Mouse (Mus musculus) gastrocnemius, postnatal 4 days (tissue): Measurements from ENCODE around the gene Tbc1d4. TPM values are rescaled to one million over a fixed set of nuclear protein-coding genes. Genes with fewer than 3 reads are reported as not detected.

ENCODE experiments used
- DNase-seq, 2 experiments: peaks; one replicate each; pipeline ENCODE4 v3.0.0; 2021 to 2022; ENCODE audit warnings: low spot score in 2 of 2, mixed read lengths in 2 of 2
- total RNA-seq, 2 experiments: library from RNA; stranded (reverse); gene quantifications; 2 replicates each; pipeline ENCODE4 v1.2.3; 2021

Gene Tbc1d4
- total RNA-seq, 2 experiments from 2014 or later: 41.3 to 45.0 TPM

- no peak for DNase-seq
These were observed 105.6 kb downstream of the Tbc1d4 start for GRCm38 (mm10) chr14:101503168-101503961.

GRCm38 (mm10) chr14:101501868-101502267 lies 107.1 kb downstream of the Tbc1d4 start:
- no peak for DNase-seq

- DNase-seq: no peak
These were observed 107.5 kb downstream of the Tbc1d4 start for GRCm38 (mm10) chr14:101501452-101501851.

- DNase-seq: no peak
These were observed 108.2 kb downstream of the Tbc1d4 start for GRCm38 (mm10) chr14:101500826-101501225.

GRCm38 (mm10) chr14:101499838-101500237 lies 109.2 kb downstream of the Tbc1d4 start:
- DNase-seq: no peak

- DNase-seq: no peak
These were observed 120.7 kb downstream of the Tbc1d4 start for GRCm38 (mm10) chr14:101488264-101488810.

- DNase-seq: no peak
These were observed 122.4 kb downstream of the Tbc1d4 start for GRCm38 (mm10) chr14:101486550-101486949.

- no peak for DNase-seq
These were observed 125.8 kb downstream of the Tbc1d4 start for GRCm38 (mm10) chr14:101483230-101483629.

GRCm38 (mm10) chr14:101482270-101482669 lies 126.7 kb downstream of the Tbc1d4 start:
- DNase-seq: no peak

GRCm38 (mm10) chr14:101481165-101481564 lies 127.8 kb downstream of the Tbc1d4 start:
- no peak for DNase-seq

GRCm38 (mm10) chr14:101480541-101480940 lies 128.4 kb downstream of the Tbc1d4 start:
- no peak for DNase-seq

- no peak for DNase-seq
These were observed 131.2 kb downstream of the Tbc1d4 start for GRCm38 (mm10) chr14:101477827-101478220.

- peak in 1 of 2 experiments; percentile 14 for DNase-seq
These were observed 131.7 kb downstream of the Tbc1d4 start for GRCm38 (mm10) chr14:101477081-101477826.

GRCm38 (mm10) chr14:101469475-101470093 lies 139.4 kb downstream of the Tbc1d4 start:
- DNase-seq: no peak

- DNase-seq: no peak
These were observed 140.8 kb downstream of the Tbc1d4 start for GRCm38 (mm10) chr14:101468143-101468542.

GRCm38 (mm10) chr14:101467532-101467931 lies 141.5 kb downstream of the Tbc1d4 start:
- no peak for DNase-seq

GRCm38 (mm10) chr14:101466521-101466920 lies 142.5 kb downstream of the Tbc1d4 start:
- no peak for DNase-seq

GRCm38 (mm10) chr14:101465893-101466292 lies 143.1 kb downstream of the Tbc1d4 start:
- DNase-seq: no peak

- peak in 1 of 2 experiments; percentile 51 for DNase-seq
These were observed 148.2 kb downstream of the Tbc1d4 start for GRCm38 (mm10) chr14:101460768-101461167.

GRCm38 (mm10) chr14:101452915-101453314 lies 156.1 kb downstream of the Tbc1d4 start:
- no peak for DNase-seq

- DNase-seq: no peak
These were observed 161.1 kb downstream of the Tbc1d4 start for GRCm38 (mm10) chr14:101447857-101448256.

GRCm38 (mm10) chr14:101445205-101445604 lies 163.8 kb downstream of the Tbc1d4 start:
- no peak for DNase-seq
